Mouse (Mus musculus) neural tube, embryonic 15.5 days (tissue): ENCODE measurements around the gene Homer2. TPM values are rescaled to one million over a fixed set of nuclear protein-coding genes. Genes with fewer than 3 reads are reported as not detected.

Source experiments
- ATAC-seq: fragments of 200-750 bp; cut with Nextera tagmentation; 2 replicates; pipeline ENCODE4 v1.8.0; 2017; ENCODE audit warnings: mild to moderate bottlenecking, moderate TSS enrichment, moderate library complexity; ENCODE audit not compliant: low FRiP score
- H3K27ac ChIP-seq: fragments of 300-500 bp; sonication (generic); replicated peaks from 2 replicates; pipeline ENCODE4 v1.5.1; 2015; ENCODE audit warnings: mild to moderate bottlenecking, inconsistent platforms
- H3K27me3 ChIP-seq: fragments of 300-500 bp; sonication (generic); replicated peaks from 2 replicates; pipeline ENCODE4 v1.6.1; 2015; ENCODE audit warnings: inconsistent platforms
- H3K36me3 ChIP-seq: fragments of 300-500 bp; sonication (generic); 2 replicates; pipeline ENCODE4 v1.6.1; 2015; ENCODE audit warnings: inconsistent platforms
- H3K4me1 ChIP-seq: fragments of 300-500 bp; sonication (generic); 2 replicates; pipeline ENCODE4 v1.6.1; 2015; ENCODE audit warnings: inconsistent platforms
- H3K4me2 ChIP-seq: fragments of 300-500 bp; sonication (generic); 2 replicates; pipeline ENCODE4 v1.6.1; 2015; ENCODE audit warnings: inconsistent platforms, mild to moderate bottlenecking, moderate library complexity
- H3K4me3 ChIP-seq: fragments of 300-500 bp; sonication (generic); replicated peaks from 2 replicates; pipeline ENCODE4 v1.5.1; 2015; ENCODE audit warnings: mild to moderate bottlenecking, inconsistent platforms
- H3K9ac ChIP-seq: fragments of 300-500 bp; sonication (generic); replicated peaks from 2 replicates; pipeline ENCODE4 v1.6.1; 2015; ENCODE audit warnings: mild to moderate bottlenecking, inconsistent platforms
- H3K9me3 ChIP-seq: fragments of 300-500 bp; sonication (generic); replicated peaks from 2 replicates; pipeline ENCODE4 v1.6.1; 2016; ENCODE audit warnings: inconsistent platforms
- WGBS: fragments of 180-500 bp; shearing (Covaris S2); methylation state at CpG from one replicate; pipeline ENCODE4 v1.1.7; 2015; ENCODE audit warnings: mixed read lengths; 5-methylcytosine and 5-hydroxymethylcytosine counted together
- polyA plus RNA-seq: library from polyadenylated mRNA; unstranded; fragments of >200 nt; fragmentation: Nextera tagmentation; extraction: Ambion mirVana; gene quantifications from 2 replicates; pipeline ENCODE4 v1.2.1, GENCODE M21; 2015

The Homer2 gene
- polyA plus RNA-seq, 1 experiment from 2014 or later, result 30.1 TPM

DNA sequence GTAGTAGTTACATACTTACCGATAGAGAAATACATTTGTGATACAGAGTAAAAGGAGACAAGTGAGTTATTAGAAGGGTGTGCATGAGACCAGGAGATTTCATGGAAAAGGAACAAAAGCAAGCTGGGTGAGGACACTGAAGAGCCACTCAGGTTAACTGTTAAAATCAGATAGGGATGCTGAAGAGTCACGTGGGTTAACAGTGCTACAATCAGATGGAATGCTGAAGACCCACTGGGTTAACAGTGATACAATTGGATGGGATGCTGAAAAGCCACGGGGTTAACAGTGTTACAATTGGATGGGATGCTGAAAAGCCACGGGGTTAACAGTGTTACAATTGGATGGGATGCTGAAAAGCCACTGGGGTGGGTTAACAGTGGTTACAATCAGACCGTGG is 102.3 kb downstream of the Homer2 start:
- Histone ChIP-seq H3K27me3 (no peaks in the 10 kb centered on the region), H3K36me3 (peaks cover 1% of the 10 kb centered on the region; the same call in 1 of the 2 replicates), H3K9ac (no peak overlapping the region), H3K9me3 (no peaks in the 10 kb centered on the region), H3K4me3 (no peak overlapping the region), H3K4me1 (no peaks in the 10 kb centered on the region), H3K27ac (no peak overlapping the region), H3K4me2 (no peak overlapping the region)
- WGBS, result 76% methylated on average over 5 of the region's 5 CpGs
- no peak for ATAC-seq

DNA sequence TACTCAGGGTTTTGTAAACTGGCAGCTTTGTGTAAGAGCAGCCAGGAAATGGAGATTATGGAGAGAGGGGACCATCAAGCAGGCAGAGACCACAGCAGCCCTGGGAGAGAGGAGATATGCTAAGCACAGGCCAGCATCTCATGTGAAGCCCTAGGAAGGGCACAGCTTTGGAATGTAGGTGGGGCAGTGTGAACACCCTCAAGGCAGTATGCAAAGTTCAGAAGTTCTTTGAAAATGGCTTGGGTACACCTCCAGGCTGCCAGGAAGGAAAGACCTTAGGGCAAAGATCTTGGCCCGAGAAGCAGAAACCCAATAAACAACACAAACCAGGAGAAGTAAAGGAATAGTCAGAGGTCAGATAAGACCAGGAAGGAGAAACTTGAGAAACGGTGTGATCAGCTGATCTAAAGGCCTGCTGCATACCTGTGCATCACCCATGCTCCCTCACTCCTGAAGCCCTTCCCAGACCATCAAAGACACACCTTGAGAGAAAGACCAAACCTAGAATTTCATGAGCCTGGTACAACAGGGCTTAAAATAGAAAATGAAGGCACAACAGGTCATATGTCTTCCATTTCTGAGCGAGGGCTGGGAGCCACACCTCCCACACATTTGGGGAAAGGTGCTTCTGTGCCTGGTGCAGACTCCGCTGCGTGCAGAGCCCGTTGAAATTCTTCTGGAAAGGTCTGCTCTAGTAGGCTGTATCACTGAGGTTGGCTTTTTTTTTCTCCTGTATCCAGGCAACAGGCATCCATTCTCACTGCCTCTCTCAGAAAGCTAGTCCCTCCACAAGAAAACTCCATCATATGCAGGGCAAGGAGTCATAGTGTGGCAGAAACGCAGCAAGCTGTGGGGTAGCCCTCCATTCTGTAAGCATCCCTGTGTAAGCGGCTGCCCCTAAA is 107.7 kb downstream of the Homer2 start:
- no peaks in the 10 kb centered on the region for H3K4me1 ChIP-seq
- H3K9ac ChIP-seq, result no peak overlapping the region
- no peak overlapping the region for H3K27ac ChIP-seq
- no peak overlapping the region for H3K4me2 ChIP-seq
- no peak overlapping the region for H3K4me3 ChIP-seq
- H3K27me3 ChIP-seq, result no peaks in the 10 kb centered on the region
- peaks cover 43% of the 10 kb centered on the region for H3K36me3 ChIP-seq
- 76% methylated on average over 8 of the region's 8 CpGs for WGBS
- no peak for ATAC-seq
- no peaks in the 10 kb centered on the region for H3K9me3 ChIP-seq

DNA sequence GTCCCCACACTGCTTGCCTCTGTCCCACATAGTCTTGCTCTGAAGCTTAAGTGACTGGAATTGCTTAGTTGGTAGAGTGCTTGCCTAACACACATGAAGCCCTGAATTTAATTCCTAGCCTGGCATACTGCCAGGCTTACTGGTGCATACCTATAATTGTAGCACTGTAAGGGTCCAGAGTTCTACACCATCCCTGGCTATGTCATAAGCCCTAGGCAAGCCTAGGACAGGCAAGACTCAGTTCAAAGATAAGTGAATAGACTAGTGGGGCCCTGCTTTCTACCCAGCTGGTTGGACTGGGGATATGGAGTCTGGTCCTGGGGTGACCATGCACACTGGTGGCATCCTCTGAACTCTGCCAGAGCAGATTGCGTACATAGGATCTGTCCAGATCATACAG is 109.7 kb downstream of the Homer2 start:
- no peak overlapping the region for H3K27ac ChIP-seq
- H3K36me3 ChIP-seq, result peaks cover 59% of the 10 kb centered on the region
- 100% methylated on average over 1 of the region's 1 CpGs for WGBS
- H3K4me3 ChIP-seq, result no peak overlapping the region
- H3K9ac ChIP-seq, result no peak overlapping the region
- no peaks in the 10 kb centered on the region for H3K27me3 ChIP-seq
- H3K4me2 ChIP-seq, result no peak overlapping the region
- no peaks in the 10 kb centered on the region for H3K9me3 ChIP-seq
- no peaks in the 10 kb centered on the region for H3K4me1 ChIP-seq
- no peak for ATAC-seq

DNA sequence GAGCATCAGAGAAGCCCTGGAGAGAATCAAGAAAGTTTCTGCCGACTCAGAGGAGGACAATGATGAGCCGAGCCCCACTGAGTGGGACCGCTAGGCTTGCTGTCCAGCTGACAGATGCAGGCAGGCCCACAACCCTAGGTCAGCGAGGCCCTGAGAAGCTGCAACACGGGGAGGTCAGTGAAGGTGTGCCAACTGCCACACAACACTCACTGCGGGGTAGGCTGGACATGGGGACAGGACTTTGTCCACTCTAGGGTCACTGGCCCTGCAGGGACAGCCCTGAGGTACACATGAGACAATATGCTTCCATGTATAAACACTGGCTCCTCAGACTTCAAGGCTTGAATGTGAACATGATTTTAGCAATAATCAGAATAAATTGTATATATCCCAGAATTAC is 111.2 kb downstream of the Homer2 start:
- H3K9me3 ChIP-seq, result no peaks in the 10 kb centered on the region
- no peaks in the 10 kb centered on the region for H3K27me3 ChIP-seq
- no peaks in the 10 kb centered on the region for H3K4me1 ChIP-seq
- no peak for ATAC-seq
- no peak overlapping the region for H3K4me3 ChIP-seq
- H3K9ac ChIP-seq, result no peak overlapping the region
- H3K36me3 ChIP-seq, result peaks cover 74% of the 10 kb centered on the region
- no peak overlapping the region for H3K4me2 ChIP-seq
- H3K27ac ChIP-seq, result no peak overlapping the region
- 89% methylated on average over 6 of the region's 6 CpGs for WGBS

DNA sequence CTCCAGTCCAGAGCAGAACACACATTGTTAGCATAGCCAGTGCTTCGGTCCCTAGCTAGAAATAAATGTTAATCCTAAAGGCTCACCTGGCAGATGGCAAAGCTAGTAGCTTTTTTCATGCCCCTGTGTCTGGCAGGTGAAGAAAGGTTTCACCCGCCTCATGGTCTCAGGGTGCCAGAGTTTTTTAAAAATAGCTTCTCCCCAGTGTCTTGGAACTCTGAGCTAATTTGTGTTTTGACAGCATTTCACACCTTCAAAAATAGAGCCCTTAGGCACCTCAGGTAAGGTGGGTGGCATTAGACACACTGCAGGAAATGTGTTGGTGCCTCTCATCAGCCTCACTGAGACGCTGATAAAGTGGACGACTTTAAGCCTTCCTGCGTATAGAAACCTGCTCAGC is 112.3 kb downstream of the Homer2 start:
- H3K4me2 ChIP-seq, result no peak overlapping the region
- H3K27ac ChIP-seq, result no peak overlapping the region
- no peaks in the 10 kb centered on the region for H3K27me3 ChIP-seq
- peaks cover 83% of the 10 kb centered on the region for H3K36me3 ChIP-seq
- no peak overlapping the region for H3K9ac ChIP-seq
- H3K9me3 ChIP-seq, result no peaks in the 10 kb centered on the region
- no peak for ATAC-seq
- H3K4me3 ChIP-seq, result no peak overlapping the region
- WGBS, result 91% methylated on average over 5 of the region's 5 CpGs
- no peaks in the 10 kb centered on the region for H3K4me1 ChIP-seq

DNA sequence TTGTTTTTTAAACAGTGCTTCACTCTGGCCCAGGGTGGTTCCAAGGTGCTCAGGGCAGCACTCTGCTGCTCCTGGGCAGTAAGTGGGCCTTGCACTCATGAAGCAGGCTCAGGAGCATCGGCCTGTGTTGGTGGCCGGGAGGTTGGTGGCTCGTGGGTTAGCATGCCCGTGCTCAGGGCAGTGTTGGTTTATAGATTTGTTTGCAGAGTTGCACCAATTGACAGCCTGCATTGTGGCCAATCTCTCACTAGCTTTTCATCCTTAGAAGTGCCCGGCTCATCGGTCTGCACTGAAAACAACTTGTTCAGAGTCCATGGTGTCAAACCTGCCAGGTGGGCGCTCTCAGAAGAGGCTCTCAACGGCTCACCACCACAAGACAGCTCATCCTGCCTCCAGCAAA is 113.9 kb downstream of the Homer2 start:
- Histone ChIP-seq H3K4me3 (no peak overlapping the region), H3K27ac (no peak overlapping the region), H3K9ac (no peak overlapping the region), H3K9me3 (no peaks in the 10 kb centered on the region), H3K27me3 (no peaks in the 10 kb centered on the region), H3K4me1 (no peaks in the 10 kb centered on the region), H3K36me3 (peaks cover 83% of the 10 kb centered on the region), H3K4me2 (no peak overlapping the region)
- no peak for ATAC-seq
- WGBS, result 93% methylated on average over 8 of the region's 8 CpGs

DNA sequence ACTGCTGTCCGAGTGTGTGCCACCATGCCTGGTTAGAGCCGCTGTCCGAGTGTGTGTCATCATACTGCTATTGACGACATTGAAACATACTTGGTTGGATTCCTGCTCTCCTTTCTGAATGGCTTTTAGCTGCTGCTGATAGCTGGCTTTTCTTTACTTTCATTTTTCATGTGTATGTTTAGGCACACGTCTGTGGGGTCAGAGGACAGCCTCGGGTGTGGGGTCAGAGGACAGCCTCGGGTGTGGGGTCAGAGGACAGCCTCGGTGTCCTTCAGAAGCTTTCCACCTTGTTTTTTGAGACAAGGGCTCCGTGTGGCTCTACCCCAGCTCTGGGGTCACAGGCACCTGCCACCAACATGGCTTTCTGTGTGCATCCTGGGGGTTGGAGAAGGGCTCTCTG is 114.6 kb downstream of the Homer2 start:
- 87% methylated on average over 9 of the region's 9 CpGs for WGBS
- no peaks in the 10 kb centered on the region for H3K27me3 ChIP-seq
- H3K4me3 ChIP-seq, result no peak overlapping the region
- H3K36me3 ChIP-seq, result peaks cover 83% of the 10 kb centered on the region
- H3K9me3 ChIP-seq, result no peaks in the 10 kb centered on the region
- ATAC-seq, result no peak
- H3K4me2 ChIP-seq, result no peak overlapping the region
- H3K4me1 ChIP-seq, result no peaks in the 10 kb centered on the region
- H3K27ac ChIP-seq, result no peak overlapping the region
- no peak overlapping the region for H3K9ac ChIP-seq

DNA sequence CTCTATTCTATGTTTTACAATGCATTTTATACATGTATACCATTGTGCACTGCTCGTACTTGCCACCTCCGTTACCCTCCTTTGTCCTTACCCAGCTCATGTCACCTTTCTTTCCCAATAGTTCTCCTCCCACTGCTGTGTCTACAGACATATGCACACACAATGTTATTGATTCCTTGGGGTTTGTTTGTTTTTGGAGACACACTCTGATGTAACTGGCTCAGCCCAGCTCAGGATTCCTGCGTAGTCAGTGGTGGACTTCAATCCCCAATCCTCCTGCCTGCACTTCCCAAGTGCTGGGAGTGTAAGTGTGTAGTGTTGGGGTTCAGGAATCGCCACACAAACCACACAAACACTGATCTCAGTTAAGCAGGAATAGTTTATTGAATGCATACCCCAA is 120.1 kb downstream of the Homer2 start:
- no peak for ATAC-seq
- no peaks in the 10 kb centered on the region for H3K4me1 ChIP-seq
- WGBS, result 90% methylated on average over 4 of the region's 4 CpGs
- peaks cover 66% of the 10 kb centered on the region for H3K36me3 ChIP-seq
- no peaks in the 10 kb centered on the region for H3K27me3 ChIP-seq
- H3K9ac ChIP-seq, result no peak overlapping the region
- no peaks in the 10 kb centered on the region for H3K9me3 ChIP-seq
- no peak overlapping the region for H3K4me3 ChIP-seq
- H3K27ac ChIP-seq, result no peak overlapping the region
- H3K4me2 ChIP-seq, result no peak overlapping the region

DNA sequence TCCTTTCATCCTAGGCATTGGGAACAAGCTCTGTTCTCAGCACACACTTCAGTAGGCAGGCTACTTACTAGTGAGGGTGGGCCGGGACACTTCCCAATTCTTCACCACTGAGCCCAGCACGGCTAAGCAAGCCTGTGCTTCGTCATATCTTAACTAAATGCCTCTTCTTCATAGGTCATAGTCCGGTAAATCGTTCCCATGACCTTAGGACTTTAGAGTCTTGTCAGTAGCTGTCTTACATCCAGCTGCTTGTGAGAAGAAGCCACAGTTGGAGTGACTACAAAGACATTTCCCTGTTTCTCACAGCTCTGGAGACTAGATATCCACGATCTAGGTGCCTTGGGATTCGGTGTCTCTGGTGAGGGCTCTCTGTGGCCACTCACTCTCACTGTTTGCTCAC is 122.0 kb downstream of the Homer2 start:
- H3K4me1 ChIP-seq, result no peaks in the 10 kb centered on the region
- no peak overlapping the region for H3K4me3 ChIP-seq
- no peak overlapping the region for H3K9ac ChIP-seq
- no peaks in the 10 kb centered on the region for H3K27me3 ChIP-seq
- no peak overlapping the region for H3K27ac ChIP-seq
- no peak overlapping the region for H3K4me2 ChIP-seq
- H3K36me3 ChIP-seq, result peaks cover 48% of the 10 kb centered on the region
- ATAC-seq, result no peak
- H3K9me3 ChIP-seq, result no peaks in the 10 kb centered on the region
- 92% methylated on average over 7 of the region's 7 CpGs for WGBS

DNA sequence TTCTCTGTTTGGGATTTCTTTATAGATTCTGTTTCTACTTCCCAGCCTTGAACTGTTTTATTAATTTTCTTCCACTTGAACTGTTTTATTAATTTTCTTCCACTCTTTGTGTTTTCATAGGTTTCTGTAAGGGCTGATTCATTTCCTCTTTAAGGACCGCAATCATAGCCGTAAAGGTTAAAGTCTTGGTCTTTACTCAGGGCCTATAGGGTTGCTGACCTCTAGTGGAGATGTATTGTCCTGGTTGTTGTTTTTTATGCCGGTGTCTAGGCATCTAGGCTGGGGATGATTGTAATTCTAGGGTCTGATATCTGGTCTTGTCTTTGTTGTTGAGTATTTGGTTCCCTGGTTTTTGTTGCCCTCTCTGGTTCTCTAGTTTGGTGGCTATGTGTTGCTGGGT is 123.8 kb downstream of the Homer2 start:
- WGBS, result 53% methylated on average over 3 of the region's 3 CpGs
- no peaks in the 10 kb centered on the region for H3K9me3 ChIP-seq
- no peak overlapping the region for H3K9ac ChIP-seq
- peaks cover 52% of the 10 kb centered on the region for H3K36me3 ChIP-seq
- no peak overlapping the region for H3K4me2 ChIP-seq
- no peak overlapping the region for H3K27ac ChIP-seq
- H3K4me3 ChIP-seq, result no peak overlapping the region
- H3K27me3 ChIP-seq, result no peaks in the 10 kb centered on the region
- no peaks in the 10 kb centered on the region for H3K4me1 ChIP-seq
- ATAC-seq, result no peak

DNA sequence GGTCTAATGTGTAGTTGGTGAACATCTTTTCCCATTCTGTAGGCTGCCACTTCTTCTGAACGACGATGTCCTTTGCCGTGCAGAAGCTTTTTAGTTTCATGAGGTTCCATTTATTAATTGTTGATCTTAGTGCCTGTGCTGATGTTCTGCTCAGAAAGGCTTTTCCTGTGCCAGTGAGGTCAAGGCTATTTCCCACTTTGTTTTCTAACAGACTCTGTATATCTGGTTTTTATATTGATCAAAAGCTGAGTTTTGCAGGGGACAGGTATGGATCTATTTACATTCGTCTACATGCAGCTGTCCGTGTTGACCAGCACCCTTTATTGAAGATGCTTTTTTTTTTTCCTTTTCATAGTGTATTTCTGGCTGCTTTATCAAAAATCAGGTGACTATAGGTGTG is 128.0 kb downstream of the Homer2 start:
- Histone ChIP-seq H3K9ac (no peak overlapping the region), H3K9me3 (no peaks in the 10 kb centered on the region), H3K4me3 (no peak overlapping the region), H3K36me3 (peaks cover 33% of the 10 kb centered on the region), H3K4me2 (no peak overlapping the region), H3K27ac (no peak overlapping the region), H3K4me1 (no peaks in the 10 kb centered on the region; the same call in 1 of the 2 replicates), H3K27me3 (no peaks in the 10 kb centered on the region)
- ATAC-seq, result no peak
- WGBS, result 96% methylated on average over 5 of the region's 5 CpGs

DNA sequence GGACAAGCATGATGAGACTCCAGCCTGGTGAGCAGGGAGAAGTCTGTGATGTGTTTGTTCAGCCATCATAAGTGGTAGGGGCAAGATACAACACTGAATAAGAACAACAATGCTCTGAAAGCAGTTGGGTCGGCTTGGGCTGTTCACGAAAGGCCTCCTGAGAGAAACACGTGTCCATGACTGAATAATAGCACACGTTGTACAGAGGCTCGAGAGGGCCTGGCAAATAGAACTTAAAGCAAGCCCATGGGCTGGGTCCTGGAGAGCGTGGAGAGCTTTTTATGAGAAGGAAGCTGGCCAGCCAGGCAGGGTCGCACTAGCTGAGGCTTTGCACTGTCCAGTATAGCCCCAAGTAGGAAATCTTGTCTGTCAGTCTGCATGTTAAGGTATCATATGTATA is 128.9 kb downstream of the Homer2 start:
- Histone ChIP-seq H3K27me3 (no peaks in the 10 kb centered on the region), H3K9me3 (no peaks in the 10 kb centered on the region), H3K36me3 (peaks cover 33% of the 10 kb centered on the region), H3K9ac (no peak overlapping the region), H3K4me2 (no peak overlapping the region), H3K4me1 (peaks cover 7% of the 10 kb centered on the region), H3K4me3 (no peak overlapping the region), H3K27ac (no peak overlapping the region)
- no peak for ATAC-seq
- 91% methylated on average over 7 of the region's 7 CpGs for WGBS
